Mouse (Mus musculus): ENCODE measurements at regions not wholly inside any gene's neighbourhood (a gene's known extent, or its start where the extent isn't known, plus 50 kb on each side); places are given as distances from the start of the nearest gene placed in this dataset.

DNA sequence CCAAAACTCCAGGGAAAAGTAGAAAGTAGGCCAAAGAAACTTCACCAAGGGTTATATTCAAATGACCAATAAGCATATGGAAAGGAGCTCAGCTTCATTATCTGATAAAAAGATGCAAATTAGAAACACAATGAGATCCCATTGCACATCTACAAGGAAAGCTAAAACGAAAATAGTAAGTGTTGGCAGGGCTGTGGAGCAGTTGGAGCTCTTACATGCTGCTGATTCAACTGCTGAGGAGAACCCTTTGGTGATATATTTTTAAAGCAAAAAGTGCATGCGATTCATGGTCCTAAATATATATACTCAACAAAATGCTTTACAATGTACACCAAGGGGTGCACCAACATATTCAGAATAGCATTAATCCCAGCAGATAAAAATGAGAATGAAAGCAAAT is 218.5 kb upstream of the Gria1 start:
- Histone ChIP-seq H3K4me3 (ENCODE audit: control insufficient read depth in 1 of 2, insufficient read depth in 1 of 2, low read depth in 2 of 2, low read length in 2 of 2) (no peak overlapping the region), H3K27me3 (ENCODE audit: control insufficient read depth in 1 of 2, insufficient read depth in 2 of 2, low read length in 2 of 2) (no peaks in the 10 kb centered on the region), H3K79me2 (ENCODE audit: control insufficient read depth, insufficient read depth, low read length, poor library complexity) (no peaks in the 10 kb centered on the region), H3K27ac (ENCODE audit: control insufficient read depth, low read depth, low read length) (no peak overlapping the region), H3K9ac (ENCODE audit: control insufficient read depth, low read depth, low read length, poor library complexity, severe bottlenecking) (no peak overlapping the region), H3K36me3 (ENCODE audit: control insufficient read depth in 1 of 2, insufficient read depth in 2 of 2, low read length in 2 of 2) (no peaks in the 10 kb centered on the region), H3K4me1 (ENCODE audit: control insufficient read depth in 1 of 2, insufficient read depth in 2 of 2, low read length in 2 of 2) (no peaks in the 10 kb centered on the region), H3K9me3 (replicated peaks; ENCODE audit: insufficient read depth, low read length) (no peaks in the 10 kb centered on the region)
- no peak for DNase-seq (ENCODE audit: low read depth, low spot score)
- TF ChIP-seq GABPA (IDR thresholded peaks at IDR 0.05; ENCODE audit: low read depth, low read length) (no peak), ZNF384 (IDR thresholded peaks at IDR 0.05; ENCODE audit: low read depth, low read length) (no peak), RCOR1 (IDR thresholded peaks at IDR 0.05; ENCODE audit: low read depth, low read length) (no peak), KAT2A (conservative IDR thresholded peaks at IDR 0.05; ENCODE audit: low read depth, low read length) (no peak), NELFE (IDR thresholded peaks at IDR 0.05; ENCODE audit: low read depth, low read length) (no peak), CTCF (IDR thresholded peaks at IDR 0.05 in 2 of 3, conservative IDR thresholded peaks at IDR 0.05 in 1 of 3; ENCODE audit: control insufficient read depth in 1 of 3, insufficient read depth in 1 of 3, low read depth in 2 of 3, low read length in 3 of 3, poor library complexity in 1 of 3, severe bottlenecking in 1 of 3) (no peak), TCF12 (IDR thresholded peaks at IDR 0.05; ENCODE audit: low read depth, low read length) (no peak), POLR2A (IDR thresholded peaks at IDR 0.05; ENCODE audit: control insufficient read depth in 1 of 2, insufficient read depth in 1 of 2, low read depth in 1 of 2, low read length in 2 of 2, poor library complexity in 1 of 2) (no peak), MYB (IDR thresholded peaks at IDR 0.05; ENCODE audit: low read depth, low read length) (no peak), UBTF (IDR thresholded peaks at IDR 0.05; ENCODE audit: borderline replicate concordance, insufficient read depth, low read depth, low read length) (no peak), JUND (IDR thresholded peaks at IDR 0.05; ENCODE audit: low read depth, low read length) (no peak)

GRCm38 (mm10) chr11:56807314-56807713 is 203.9 kb upstream of the Gria1 start:
- no peak overlapping the region for H3K4me3 ChIP-seq (ENCODE audit: control insufficient read depth in 1 of 2, insufficient read depth in 1 of 2, low read depth in 2 of 2, low read length in 2 of 2)
- H3K9me3 ChIP-seq (replicated peaks; ENCODE audit: insufficient read depth, low read length): no peaks in the 10 kb centered on the region
- no peaks in the 10 kb centered on the region for H3K79me2 ChIP-seq (ENCODE audit: control insufficient read depth, insufficient read depth, low read length, poor library complexity)
- H3K27ac ChIP-seq (ENCODE audit: control insufficient read depth, low read depth, low read length): no peak overlapping the region
- no peak for DNase-seq (ENCODE audit: low read depth, low spot score)
- H3K4me1 ChIP-seq (ENCODE audit: control insufficient read depth in 1 of 2, insufficient read depth in 2 of 2, low read length in 2 of 2): no peaks in the 10 kb centered on the region
- TF ChIP-seq MAFK (IDR thresholded peaks at IDR 0.05; ENCODE audit: borderline replicate concordance, low read depth, low read length): no peak
- no peaks in the 10 kb centered on the region for H3K36me3 ChIP-seq (ENCODE audit: control insufficient read depth in 1 of 2, insufficient read depth in 2 of 2, low read length in 2 of 2)
- H3K9ac ChIP-seq (ENCODE audit: control insufficient read depth, low read depth, low read length, poor library complexity, severe bottlenecking): no peak overlapping the region
- no peaks in the 10 kb centered on the region for H3K27me3 ChIP-seq (ENCODE audit: control insufficient read depth in 1 of 2, insufficient read depth in 2 of 2, low read length in 2 of 2)

- no peak for DNase-seq (ENCODE audit: low read depth, low spot score)
- no peaks in the 10 kb centered on the region for H3K36me3 ChIP-seq (ENCODE audit: control insufficient read depth in 1 of 2, insufficient read depth in 2 of 2, low read length in 2 of 2)
- no peak overlapping the region for H3K9ac ChIP-seq (ENCODE audit: control insufficient read depth, low read depth, low read length, poor library complexity, severe bottlenecking)
Measured at GRCm38 (mm10) chr11:56810141-56810540, 201.0 kb upstream of the Gria1 start.

More at GRCm38 (mm10) chr11:56810141-56810540, 201.0 kb upstream of the Gria1 start:
- no peaks in the 10 kb centered on the region for H3K9me3 ChIP-seq (replicated peaks; ENCODE audit: insufficient read depth, low read length)
- no peak for TF ChIP-seq RAD21 (IDR thresholded peaks at IDR 0.05; ENCODE audit: low read depth, low read length)
- no peak for TF ChIP-seq POLR2AphosphoS5 (IDR thresholded peaks at IDR 0.05; ENCODE audit: borderline replicate concordance, low read depth, low read length)
- TF ChIP-seq KAT2A (conservative IDR thresholded peaks at IDR 0.05; ENCODE audit: low read depth, low read length): no peak
- TF ChIP-seq MAX (IDR thresholded peaks at IDR 0.05; ENCODE audit: low read length): no peak
- no peak for TF ChIP-seq ELF1 (IDR thresholded peaks at IDR 0.05; ENCODE audit: low read depth, low read length)
- no peak for TF ChIP-seq TCF12 (IDR thresholded peaks at IDR 0.05; ENCODE audit: low read depth, low read length)
- no peak for TF ChIP-seq ZC3H11A (IDR thresholded peaks at IDR 0.05; ENCODE audit: low read depth, low read length)
- no peak overlapping the region for H3K27ac ChIP-seq (ENCODE audit: control insufficient read depth, low read depth, low read length)
- no peaks in the 10 kb centered on the region for H3K4me1 ChIP-seq (ENCODE audit: control insufficient read depth in 1 of 2, insufficient read depth in 2 of 2, low read length in 2 of 2)
- no peaks in the 10 kb centered on the region for H3K27me3 ChIP-seq (ENCODE audit: control insufficient read depth in 1 of 2, insufficient read depth in 2 of 2, low read length in 2 of 2)
- H3K4me3 ChIP-seq (ENCODE audit: control insufficient read depth in 1 of 2, insufficient read depth in 1 of 2, low read depth in 2 of 2, low read length in 2 of 2): no peak overlapping the region
- H3K79me2 ChIP-seq (ENCODE audit: control insufficient read depth, insufficient read depth, low read length, poor library complexity): no peaks in the 10 kb centered on the region

Data from MEL (cell line).